Comparison of ENCODE assay signal across 19 mouse cellular contexts in the genomic region with DNA sequence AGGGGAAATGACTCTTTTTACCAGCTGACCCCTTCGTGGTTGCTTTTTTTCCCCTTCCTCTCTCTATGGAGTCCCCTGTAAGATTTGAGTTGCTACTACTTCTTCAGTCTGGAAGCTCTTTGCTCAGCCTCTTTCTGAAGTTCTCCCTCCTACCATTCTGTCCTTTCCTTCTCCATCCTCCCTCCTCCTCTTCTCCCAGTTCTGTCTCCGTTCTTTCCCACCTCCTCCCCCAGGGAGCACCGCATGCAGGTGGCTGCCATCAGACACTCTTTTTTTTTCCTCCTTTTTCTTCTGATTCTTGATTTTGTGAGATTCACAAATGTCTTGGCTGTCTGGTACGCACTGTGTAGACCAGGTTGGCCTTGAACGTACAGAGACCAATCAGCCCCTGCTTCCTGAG. TPM values are rescaled to one million over a fixed set of nuclear protein-coding genes. Genes with fewer than 3 reads are reported as not detected.
DNase-seq lines count a peak whose midpoint lies in the region; ATAC-seq lines count a peak whose summit lies in the region.
"Had no signal": no experiment of that assay in that cellular context is flagged by ENCODE, and none has a peak within 500 bp of the region (broad histone marks: within the 10 kb centered on the region; RNA-seq: fewer than 3 reads in every experiment).

No protein-coding gene starts in this region.

- H3K27ac ChIP-seq in forebrain, embryonic 13.5 days, result peak overlapping the region; percentile 91
- no peak overlapping the region for H3K27ac ChIP-seq in forebrain, embryonic 10.5 days
- peak overlapping the region; percentile 46; the same call in 1 of the 2 replicates for H3K27ac ChIP-seq in neural tube, embryonic 13.5 days (replicated peaks)
- H3K27ac ChIP-seq in forebrain, embryonic 16.5 days (ENCODE audit: low read length), result peak overlapping the region; percentile 96
- H3K27ac ChIP-seq: embryonic facial prominence, embryonic 12.5 days; heart, embryonic 15.5 days; hindbrain, postnatal 0 days had no signal

- H3K4me3 ChIP-seq in forebrain, embryonic 13.5 days, result no peak overlapping the region
- H3K4me3 ChIP-seq in forebrain, embryonic 10.5 days, result no peak overlapping the region
- H3K4me3 ChIP-seq in neural tube, embryonic 13.5 days, result no peak overlapping the region
- H3K4me3 ChIP-seq in forebrain, embryonic 16.5 days (replicated peaks; ENCODE audit: low read length), result no peak overlapping the region
- H3K4me3 ChIP-seq: embryonic facial prominence, embryonic 12.5 days; heart, embryonic 15.5 days; hindbrain, embryonic 13.5 days had no signal

- no peaks in the 10 kb centered on the region for H3K9me3 ChIP-seq in forebrain, embryonic 13.5 days (replicated peaks)
- H3K9me3 ChIP-seq in forebrain, embryonic 10.5 days, result no peaks in the 10 kb centered on the region
- H3K9me3 ChIP-seq in neural tube, embryonic 13.5 days, result no peaks in the 10 kb centered on the region
- no peaks in the 10 kb centered on the region for H3K9me3 ChIP-seq in forebrain, embryonic 16.5 days (ENCODE audit: control insufficient read depth, low read length)
- H3K9me3 ChIP-seq: embryonic facial prominence, embryonic 12.5 days; heart, embryonic 15.5 days; hindbrain, embryonic 13.5 days had no signal

- no peak overlapping the region for H3K4me2 ChIP-seq in forebrain, embryonic 13.5 days
- H3K4me2 ChIP-seq in neural tube, embryonic 13.5 days, result no peak overlapping the region
- no peak overlapping the region for H3K4me2 ChIP-seq in forebrain, embryonic 16.5 days (ENCODE audit: low read length)
- H3K4me2 ChIP-seq: embryonic facial prominence, embryonic 12.5 days; heart, embryonic 11.5 days; heart, embryonic 15.5 days; hindbrain, embryonic 13.5 days had no signal

- WGBS in forebrain, embryonic 13.5 days, result 65% methylated on average over 5 of the region's 5 CpGs
- 76% methylated on average over 5 of the region's 5 CpGs for WGBS in forebrain, embryonic 10.5 days
- WGBS in neural tube, embryonic 13.5 days, result 60% methylated on average over 5 of the region's 5 CpGs
- WGBS in forebrain, embryonic 16.5 days, result 55% methylated on average over 5 of the region's 5 CpGs

- H3K36me3 ChIP-seq in forebrain, embryonic 13.5 days (ENCODE audit: poor library complexity, severe bottlenecking), result no peaks in the 10 kb centered on the region
- H3K36me3 ChIP-seq in forebrain, embryonic 10.5 days (replicated peaks), result no peaks in the 10 kb centered on the region
- H3K36me3 ChIP-seq in neural tube, embryonic 13.5 days, result no peaks in the 10 kb centered on the region
- H3K36me3 ChIP-seq in forebrain, embryonic 16.5 days (ENCODE audit: control insufficient read depth, insufficient read depth), result no peaks in the 10 kb centered on the region
- H3K36me3 ChIP-seq: embryonic facial prominence, embryonic 12.5 days; heart, embryonic 15.5 days; hindbrain, embryonic 13.5 days had no signal

- H3K27me3 ChIP-seq in forebrain, embryonic 13.5 days, result no peaks in the 10 kb centered on the region
- H3K27me3 ChIP-seq in forebrain, embryonic 10.5 days (ENCODE audit: poor library complexity, severe bottlenecking), result no peaks in the 10 kb centered on the region
- no peaks in the 10 kb centered on the region for H3K27me3 ChIP-seq in neural tube, embryonic 13.5 days
- H3K27me3 ChIP-seq in forebrain, embryonic 16.5 days (replicated peaks; ENCODE audit: control insufficient read depth, insufficient read depth, low read length), result no peaks in the 10 kb centered on the region
- H3K27me3 ChIP-seq: embryonic facial prominence, embryonic 12.5 days; heart, embryonic 15.5 days; hindbrain, embryonic 13.5 days had no signal

- H3K4me1 ChIP-seq in forebrain, embryonic 13.5 days, result peaks cover 53% of the 10 kb centered on the region
- H3K4me1 ChIP-seq in forebrain, embryonic 10.5 days, result peaks cover 5% of the 10 kb centered on the region
- H3K4me1 ChIP-seq in neural tube, embryonic 13.5 days (replicated peaks), result peaks cover 37% of the 10 kb centered on the region
- peaks cover 43% of the 10 kb centered on the region for H3K4me1 ChIP-seq in forebrain, embryonic 16.5 days (replicated peaks; ENCODE audit: control insufficient read depth, insufficient read depth, low read length)

- ATAC-seq in forebrain, embryonic 13.5 days, result no peak
- no peak for ATAC-seq in neural tube, embryonic 13.5 days (ENCODE audit: low read depth)
- ATAC-seq in forebrain, embryonic 16.5 days, result no peak
- ATAC-seq: hindbrain, postnatal 0 days had no signal

- no peak for DNase-seq in forebrain, embryonic 10.5 days (ENCODE audit: extremely low spot score, low spot score)
- DNase-seq in neural tube, embryonic 10.5 days (ENCODE audit: extremely low spot score, low spot score), result no peak
- no peak for DNase-seq in lung, postnatal 10 days
- DNase-seq in heart, adult 9 months (ENCODE audit: low spot score in 2 of 2), result no peak
- DNase-seq: adrenal gland, postnatal 10 days; cerebellum, adult 11-12 months; cerebellum, adult 9-10 months; cerebellum, postnatal 25 days; gastrocnemius, postnatal 10 days; heart, adult 18-20 months; heart, postnatal 14 days had no signal

- no peak overlapping the region for H3K9ac ChIP-seq in forebrain, embryonic 13.5 days
- H3K9ac ChIP-seq in neural tube, embryonic 13.5 days, result 0 out of 2 replicates have a peak overlapping the region, but pooled peaks have one; percentile 26
- H3K9ac ChIP-seq in forebrain, embryonic 16.5 days (replicated peaks; ENCODE audit: low read depth, low read length), result no peak overlapping the region
- H3K9ac ChIP-seq: embryonic facial prominence, embryonic 12.5 days; heart, embryonic 15.5 days; hindbrain, embryonic 13.5 days had no signal

RNA-seq across cellular contexts. Expression of gene Arl4d, which starts 25.0 kb away (rescaled TPM):
- polyA plus RNA-seq in forebrain, embryonic 13.5 days (2015; fragmentation: Nextera tagmentation; extraction: Ambion mirVana), result 32.5 and 40.6 TPM in 2 replicates
- 2.4 and 3.1 TPM in 2 replicates for polyA plus RNA-seq in forebrain, embryonic 10.5 days (2016; fragmentation: Nextera tagmentation; extraction: Ambion mirVana)
- polyA plus RNA-seq in neural tube, embryonic 13.5 days (2015; fragmentation: Nextera tagmentation; extraction: Ambion mirVana), result 18.1 and 19.8 TPM in 2 replicates
- 36.5 and 42.2 TPM in 2 replicates for polyA plus RNA-seq in forebrain, embryonic 16.5 days (2015; fragmentation: Nextera tagmentation; extraction: Ambion mirVana)

RNA-seq across cellular contexts. Expression of gene Dhx8, which starts 42.4 kb away (rescaled TPM):
- polyA plus RNA-seq in forebrain, embryonic 13.5 days (2015; fragmentation: Nextera tagmentation; extraction: Ambion mirVana), result 39.2 and 44.8 TPM in 2 replicates
- polyA plus RNA-seq in forebrain, embryonic 10.5 days (2016; fragmentation: Nextera tagmentation; extraction: Ambion mirVana), result 44.7 and 51.2 TPM in 2 replicates
- 28.5 and 35.7 TPM in 2 replicates for polyA plus RNA-seq in neural tube, embryonic 13.5 days (2015; fragmentation: Nextera tagmentation; extraction: Ambion mirVana)
- 39.9 and 41.9 TPM in 2 replicates for polyA plus RNA-seq in forebrain, embryonic 16.5 days (2015; fragmentation: Nextera tagmentation; extraction: Ambion mirVana)
